Mouse (Mus musculus): ENCODE measurements around the gene Apoo. TPM values are rescaled to one million over a fixed set of nuclear protein-coding genes. Genes with fewer than 3 reads are reported as not detected.
"Not testable (repeated sequence)": the region's sequence is repeated elsewhere in the genome, so short reads cannot be mapped to it uniquely, and the experiment has no call there.

The Apoo gene
- 26.4 and 35.8 TPM in 2 replicates for total RNA-seq (2014; fragmentation: Nextera tagmentation)
- total RNA-seq (2017): 18.4 and 31.8 TPM in 2 replicates

DNA sequence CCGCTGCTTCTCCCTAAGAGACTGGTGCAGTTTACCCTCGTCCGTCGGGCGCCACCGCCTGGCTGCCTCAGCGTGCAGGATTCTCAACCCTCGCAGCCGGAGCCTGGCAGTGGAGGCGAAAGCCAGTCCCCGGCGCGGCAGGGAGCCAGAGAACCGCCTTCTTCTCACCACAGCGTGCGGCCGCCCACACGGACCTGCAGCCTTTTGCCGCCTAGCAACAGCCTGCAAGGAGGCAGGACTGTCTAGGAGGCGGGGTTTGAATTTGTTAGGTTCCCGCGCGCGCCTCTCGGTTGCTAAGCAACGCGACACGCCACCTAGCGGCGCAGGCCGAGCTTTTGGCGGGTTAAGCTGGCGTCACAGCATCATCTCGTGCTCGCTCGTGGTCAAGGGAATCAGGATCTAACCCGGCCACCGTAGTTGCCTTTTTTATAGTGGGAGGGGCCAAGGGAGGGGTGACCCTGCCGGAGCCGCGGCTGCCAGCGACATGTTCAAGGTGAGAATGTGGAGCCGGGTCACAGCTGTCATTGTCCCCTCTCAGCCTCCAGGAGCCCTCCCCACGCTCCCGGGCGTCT is at the start of gene Apoo, which contains the start of gene Fam90a1b:
Gene Apoo (plus strand): TSS at position 448 of the 572 bp plus-strand sequence.
Gene Fam90a1b (minus strand): TSS at position 108 of the 572 bp plus-strand sequence.
- peak; percentile 99 for ATAC-seq (replicated peaks; ENCODE audit: low FRiP score, low TSS enrichment, poor library complexity, severe bottlenecking)

DNA sequence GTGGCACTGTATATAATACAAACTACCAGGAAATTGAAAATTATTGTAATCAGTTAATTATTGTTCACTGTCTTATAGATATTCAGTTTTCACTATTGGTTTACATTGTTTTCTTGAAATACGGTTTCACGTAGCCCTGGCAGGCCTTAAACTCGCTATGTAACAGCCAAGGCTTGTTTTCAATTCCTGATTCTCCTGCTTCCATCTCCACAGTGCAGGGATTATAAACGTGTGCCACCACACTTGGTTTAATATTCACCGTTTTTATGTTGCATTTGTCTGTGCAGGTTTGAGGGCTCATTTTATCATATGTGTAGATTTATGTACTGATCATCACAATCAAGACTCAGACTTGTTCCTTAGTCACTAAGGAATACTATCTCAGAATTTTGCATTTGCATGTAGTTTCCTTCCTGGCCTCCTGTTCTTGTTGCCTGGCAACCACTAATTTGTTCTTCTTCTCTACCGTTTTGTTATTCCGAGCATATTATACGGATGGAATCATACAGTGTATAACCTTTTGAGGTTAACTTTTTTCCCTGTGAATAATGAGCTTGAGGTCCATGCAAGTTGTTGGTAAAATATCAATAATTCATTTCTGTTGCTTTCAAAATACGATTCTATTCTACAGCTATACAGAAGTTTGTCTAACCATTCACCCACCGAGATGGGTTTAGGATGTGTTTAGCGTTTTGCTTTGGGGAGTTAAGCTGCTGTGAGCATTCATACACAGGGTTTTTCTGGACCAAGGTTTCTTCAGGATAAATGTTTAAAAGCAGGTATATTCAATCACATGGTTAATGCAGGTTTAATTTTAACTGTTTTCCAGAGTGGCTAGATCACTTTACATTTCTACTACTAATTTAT is 45.6 kb upstream of the Apoo start:
- ATAC-seq (replicated peaks; ENCODE audit: low FRiP score, low TSS enrichment, poor library complexity, severe bottlenecking): no peak

DNA sequence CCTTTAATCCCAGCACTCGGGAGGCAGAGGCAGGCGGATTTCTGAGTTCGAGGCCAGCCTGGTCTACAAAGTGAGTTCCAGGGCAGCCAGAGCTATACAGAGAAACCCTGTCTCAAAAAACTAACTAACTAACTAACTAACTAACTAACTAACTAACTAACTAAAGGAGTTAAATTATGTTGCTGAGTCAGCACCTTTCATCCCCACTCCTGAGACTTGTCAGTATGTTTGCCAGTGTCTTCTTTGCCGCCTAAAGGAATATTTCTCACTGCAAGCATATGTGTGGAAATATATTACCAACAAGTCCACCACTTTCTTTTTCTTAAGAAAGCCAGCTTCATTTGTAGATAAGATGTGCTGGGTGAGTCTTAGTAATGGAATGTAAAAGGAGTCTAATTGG is 23.3 kb upstream of the Apoo start:
- ATAC-seq (replicated peaks; ENCODE audit: low FRiP score, low TSS enrichment, poor library complexity, severe bottlenecking): not testable (repeated sequence)

DNA sequence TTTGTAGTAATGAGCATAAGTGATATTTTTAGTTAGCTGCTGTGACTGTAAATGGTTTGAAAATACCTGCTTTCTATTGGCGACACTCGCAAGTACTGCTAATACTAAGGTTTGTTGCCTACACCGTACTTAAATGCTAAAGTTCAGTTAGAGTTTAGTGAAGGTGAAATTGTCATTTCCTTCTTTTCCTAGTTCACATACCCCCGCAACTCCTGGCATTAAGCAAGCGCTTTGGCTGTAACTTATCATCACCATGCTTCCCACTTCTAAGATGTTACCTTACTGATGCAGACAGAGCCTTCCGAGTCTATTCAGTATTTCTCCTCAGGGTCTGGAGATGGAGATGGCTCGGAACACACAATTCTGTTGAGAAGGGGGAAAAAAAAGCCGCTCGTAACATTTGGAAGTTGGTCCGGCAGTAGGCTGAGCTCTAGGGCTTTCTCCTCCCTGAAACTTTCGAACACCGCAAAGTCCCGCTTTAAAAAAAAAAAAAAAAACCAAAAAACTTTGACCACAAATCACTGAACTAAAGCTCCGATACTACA is 1.5 kb upstream of the Apoo start:
- ATAC-seq (replicated peaks; ENCODE audit: low FRiP score, low TSS enrichment, poor library complexity, severe bottlenecking): no peak

DNA sequence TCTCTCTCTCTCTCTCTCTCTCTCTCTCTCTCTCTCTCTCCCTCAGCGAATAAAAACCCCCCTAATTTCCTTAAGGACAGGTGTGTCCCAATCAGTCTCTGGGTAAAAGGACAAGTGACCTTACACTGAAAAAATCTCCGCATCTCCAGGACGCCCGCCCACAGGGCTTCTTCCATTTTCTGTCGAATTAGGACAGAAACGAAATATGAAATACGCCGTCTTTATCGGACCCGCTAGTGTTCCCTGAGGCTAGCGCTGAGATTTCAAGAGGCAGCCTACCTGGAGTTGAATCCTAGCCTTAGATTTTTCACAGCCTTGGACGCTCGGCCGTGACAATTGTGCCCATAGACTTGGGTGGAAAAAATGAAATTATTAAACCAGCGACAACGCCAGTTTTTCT is 888 bp upstream of the Apoo start:
- no peak for ATAC-seq (replicated peaks; ENCODE audit: low FRiP score, low TSS enrichment, poor library complexity, severe bottlenecking)

DNA sequence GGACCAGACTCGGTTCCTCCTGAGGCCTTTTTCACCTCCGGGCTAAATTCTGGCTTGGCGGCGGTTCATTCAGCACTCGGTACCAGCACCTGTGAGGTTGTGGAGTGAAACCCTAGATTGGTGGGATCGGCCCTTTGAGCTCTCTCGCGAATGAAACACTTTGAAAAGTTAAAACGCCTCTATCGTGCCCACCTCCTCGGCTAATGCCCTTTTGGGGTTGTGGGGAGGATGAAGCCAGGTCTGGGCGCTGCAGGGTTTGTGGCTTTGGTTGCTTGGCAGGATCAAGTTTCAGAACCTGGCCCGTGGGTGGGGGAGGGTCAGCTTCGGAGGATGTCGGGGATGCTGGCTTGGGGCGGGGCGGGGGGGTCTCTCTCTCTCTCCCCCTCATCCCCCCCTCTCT is 331 bp downstream of the Apoo start:
- no peak; the same call in 1 of the 2 replicates for ATAC-seq (replicated peaks; ENCODE audit: low FRiP score, low TSS enrichment, poor library complexity, severe bottlenecking)

DNA sequence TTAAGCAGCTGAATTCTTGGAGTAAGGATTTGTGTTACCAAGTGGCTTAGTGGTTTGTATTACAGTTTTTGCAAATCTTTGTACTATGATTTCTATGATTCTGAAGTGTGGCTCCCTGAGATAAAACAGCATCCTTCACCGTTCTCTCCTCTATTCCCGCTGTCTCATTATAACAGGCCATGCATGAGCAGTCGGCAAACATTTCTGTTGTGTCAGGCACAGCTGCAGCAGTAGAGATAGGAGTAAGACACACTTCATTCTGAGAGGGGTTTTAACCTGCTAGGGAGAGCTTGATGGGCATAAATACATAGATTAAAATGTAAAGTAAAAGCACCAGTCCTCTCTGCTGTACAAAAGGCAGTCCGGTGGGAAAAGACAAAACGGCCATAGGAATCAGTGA is 11.8 kb downstream of the Apoo start:
- peak; percentile 77 for ATAC-seq (replicated peaks; ENCODE audit: low FRiP score, low TSS enrichment, poor library complexity, severe bottlenecking)

DNA sequence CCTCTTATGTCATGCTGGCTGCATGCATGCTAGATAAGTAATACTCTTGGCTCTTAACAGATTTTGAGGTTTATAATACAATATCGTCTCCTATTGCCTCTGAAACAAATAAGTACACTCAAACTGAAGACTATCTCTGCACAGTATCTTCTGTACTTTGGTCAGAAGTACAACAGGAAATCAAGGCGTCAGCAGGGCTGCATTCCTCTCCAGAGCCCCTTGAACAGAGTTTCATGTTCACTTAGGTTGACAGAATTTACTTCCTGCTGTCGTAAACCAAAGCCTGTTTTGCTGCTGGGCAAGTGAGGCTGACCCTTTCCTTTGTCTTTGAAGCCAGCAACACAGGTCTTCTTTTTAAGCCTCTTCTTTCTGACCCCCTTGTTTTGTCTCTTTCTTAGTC is 42.1 kb downstream of the Apoo start:
- ATAC-seq (replicated peaks; ENCODE audit: low FRiP score, low TSS enrichment, poor library complexity, severe bottlenecking): no peak

DNA sequence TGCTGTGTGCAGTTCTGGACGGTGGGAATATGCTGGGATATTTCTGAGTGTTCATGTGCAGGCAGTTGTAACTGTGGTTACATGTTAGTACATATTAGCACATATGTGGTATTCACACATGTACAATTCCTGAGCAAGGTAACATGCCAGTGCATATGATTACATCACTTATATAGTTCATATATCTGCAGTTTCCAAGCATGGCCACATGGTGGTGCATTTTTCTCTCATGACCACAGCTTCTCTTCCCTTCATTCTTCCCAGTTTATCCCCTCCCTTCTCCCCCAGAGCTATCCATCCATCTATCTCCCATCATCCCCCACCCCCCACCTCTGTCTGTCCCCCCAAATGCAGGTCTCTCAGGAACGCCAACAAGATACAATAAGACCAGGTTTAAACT is 53.3 kb downstream of the Apoo start:
- ATAC-seq (replicated peaks; ENCODE audit: low FRiP score, low TSS enrichment, poor library complexity, severe bottlenecking): no peak

DNA sequence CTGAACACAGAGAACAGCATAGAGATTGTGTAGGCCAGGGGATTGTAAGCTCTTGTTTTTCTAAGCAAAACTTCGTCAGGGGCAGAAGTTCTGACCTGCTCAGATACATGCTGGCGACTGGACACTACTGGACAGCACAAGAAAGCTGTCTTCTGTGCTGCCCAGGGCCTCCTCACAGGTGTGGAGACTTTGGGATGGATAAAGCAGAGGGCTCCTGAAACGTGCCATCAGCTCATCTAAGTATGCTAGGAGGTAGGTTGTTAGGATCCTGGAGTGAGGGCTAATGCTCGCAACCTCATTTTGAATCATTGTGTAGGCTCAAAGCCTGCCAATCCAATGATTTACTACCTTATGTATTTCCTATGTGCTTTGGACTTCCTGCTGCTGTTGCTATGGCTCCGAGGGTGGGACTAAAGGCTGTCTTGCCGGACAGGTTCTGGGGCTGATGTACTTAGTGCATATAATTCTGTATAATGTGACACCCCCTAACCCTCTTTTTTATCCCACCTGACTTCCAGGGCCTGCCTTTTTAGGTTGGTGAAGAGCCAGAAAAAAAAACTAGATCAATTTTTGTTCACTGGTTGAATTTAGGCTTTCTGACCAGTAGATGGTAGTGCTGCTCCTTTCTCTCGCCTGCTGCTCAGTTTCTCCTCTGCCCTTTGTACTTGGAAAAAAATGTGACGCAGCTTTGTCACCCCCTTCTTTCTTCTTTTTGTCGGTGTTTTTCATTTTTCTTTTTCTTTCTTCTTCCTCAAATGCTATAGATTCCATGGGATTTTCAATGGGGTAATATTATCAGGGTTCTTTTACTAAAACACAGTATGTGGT is 64.8 kb downstream of the Apoo start:
- ATAC-seq (replicated peaks; ENCODE audit: low FRiP score, low TSS enrichment, poor library complexity, severe bottlenecking): no peak

DNA sequence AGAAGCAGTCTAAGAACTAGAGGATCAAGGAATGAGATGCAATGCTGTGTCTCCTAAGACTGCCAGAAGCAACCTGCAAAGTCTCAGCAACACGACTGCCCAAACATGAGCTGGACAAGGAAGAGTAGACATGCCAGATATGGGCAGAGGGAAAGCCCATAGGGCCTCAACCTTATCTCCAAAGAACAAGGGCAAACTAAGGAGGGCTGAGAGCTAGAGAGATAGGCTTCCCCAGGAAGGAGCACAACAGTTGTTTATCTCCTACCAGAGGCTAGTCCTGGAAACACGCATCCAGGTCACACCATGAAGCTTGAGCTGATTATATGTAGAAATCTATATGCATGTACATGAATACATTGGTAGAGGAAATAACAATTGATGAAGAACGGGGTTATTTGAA is 78.5 kb downstream of the Apoo start:
- peak; percentile 96 for ATAC-seq (replicated peaks; ENCODE audit: low FRiP score, low TSS enrichment, poor library complexity, severe bottlenecking)

DNA sequence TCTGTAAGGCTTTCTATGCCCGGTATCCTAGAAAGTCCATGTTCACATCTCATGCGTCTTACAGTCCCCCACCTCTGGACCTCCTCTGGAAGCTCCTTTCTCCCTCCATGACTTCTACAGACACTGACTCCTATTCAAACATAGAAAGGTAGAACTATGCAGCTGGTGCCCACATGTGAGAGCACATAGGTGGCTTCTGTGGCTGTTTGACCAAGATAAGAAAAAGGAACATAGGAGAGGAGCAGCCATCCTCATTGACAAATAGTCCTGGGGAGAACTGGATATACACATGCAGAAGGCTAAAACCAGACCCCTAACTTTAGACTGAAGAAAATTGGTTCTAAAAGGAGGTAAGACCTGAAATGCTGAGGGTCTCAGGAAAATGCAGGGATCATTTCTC is 79.1 kb downstream of the Apoo start:
- peak; percentile 58 for ATAC-seq (replicated peaks; ENCODE audit: low FRiP score, low TSS enrichment, poor library complexity, severe bottlenecking)

DNA sequence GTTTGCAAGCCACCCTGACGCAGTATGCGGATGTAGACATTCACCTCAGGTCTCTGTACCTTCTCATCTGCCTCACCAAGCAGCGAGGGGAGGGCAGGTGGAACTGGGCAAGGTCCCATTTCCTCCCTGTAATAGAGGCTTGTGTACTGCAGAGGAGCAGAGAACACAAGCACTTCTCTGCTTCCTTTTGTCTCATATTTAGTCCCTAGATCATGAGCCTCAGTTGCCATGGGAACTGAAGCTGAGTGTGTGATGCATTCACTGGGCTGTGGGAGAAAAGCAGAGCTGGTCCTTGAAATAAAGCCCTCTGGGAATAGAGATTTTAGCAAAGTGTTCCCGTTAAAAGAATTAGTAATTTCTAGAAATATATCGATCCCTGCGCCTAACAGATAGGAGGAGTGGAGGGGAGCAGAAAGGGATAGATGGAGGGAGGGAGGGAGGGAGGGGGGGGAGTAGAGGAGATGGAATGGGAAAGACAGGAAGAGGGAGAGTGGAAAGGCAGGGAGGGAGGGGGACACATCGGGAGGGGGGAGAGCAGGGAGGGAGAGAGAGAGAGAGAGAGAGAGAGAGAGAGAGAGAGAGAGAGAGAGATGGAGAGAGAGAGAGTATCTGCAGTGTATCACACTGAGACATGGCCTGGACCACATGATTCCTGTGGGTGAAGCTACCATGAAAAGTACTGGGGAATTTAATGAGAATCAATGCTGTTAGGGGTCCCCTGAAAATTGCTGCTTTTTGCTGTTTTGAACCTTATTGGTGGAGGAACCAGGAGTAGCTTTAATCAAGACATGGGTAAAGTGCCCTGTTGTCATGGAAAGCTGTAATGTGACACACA is 83.3 kb downstream of the Apoo start:
- not testable (repeated sequence) for ATAC-seq (replicated peaks; ENCODE audit: low FRiP score, low TSS enrichment, poor library complexity, severe bottlenecking)

DNA sequence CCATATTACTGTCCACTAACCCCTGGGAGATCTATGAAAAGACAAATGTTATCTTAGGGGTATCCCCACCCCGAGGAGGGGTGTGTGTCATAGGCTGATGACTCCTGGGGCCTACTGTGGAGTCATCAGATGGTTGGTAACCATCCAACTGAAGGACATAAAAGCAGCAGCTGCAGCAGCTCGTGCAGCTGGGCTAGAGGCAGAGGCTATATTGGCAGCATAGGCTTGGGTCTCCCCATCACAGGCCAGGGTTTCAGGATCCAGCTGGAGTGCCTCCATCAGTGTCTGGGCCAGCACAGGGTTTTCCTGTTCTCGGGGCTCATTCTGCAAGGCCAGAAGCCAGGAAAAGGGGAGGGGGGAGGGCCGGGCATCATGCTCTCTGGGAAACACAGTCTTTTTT is 92.4 kb downstream of the Apoo start:
- no peak for ATAC-seq (replicated peaks; ENCODE audit: low FRiP score, low TSS enrichment, poor library complexity, severe bottlenecking)

DNA sequence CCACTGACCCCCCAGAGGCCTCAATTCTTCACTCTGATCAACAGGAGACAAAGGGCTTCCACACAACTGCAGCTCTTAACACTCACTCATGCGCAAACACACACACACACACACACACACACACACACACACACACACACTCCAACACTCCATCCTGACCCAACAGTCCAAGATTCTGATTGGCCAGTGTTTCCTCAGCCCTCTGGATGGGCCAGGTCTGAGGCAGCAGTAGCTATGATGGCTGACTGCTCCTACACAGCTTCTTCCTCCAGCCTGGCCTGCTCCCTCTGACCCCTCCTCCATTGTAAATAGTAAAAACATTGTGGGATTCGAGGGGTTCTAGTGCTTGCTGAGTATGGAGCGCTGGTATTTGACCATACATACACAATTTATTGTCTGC is 94.6 kb downstream of the Apoo start:
- ATAC-seq (replicated peaks; ENCODE audit: low FRiP score, low TSS enrichment, poor library complexity, severe bottlenecking): not testable (repeated sequence)

DNA sequence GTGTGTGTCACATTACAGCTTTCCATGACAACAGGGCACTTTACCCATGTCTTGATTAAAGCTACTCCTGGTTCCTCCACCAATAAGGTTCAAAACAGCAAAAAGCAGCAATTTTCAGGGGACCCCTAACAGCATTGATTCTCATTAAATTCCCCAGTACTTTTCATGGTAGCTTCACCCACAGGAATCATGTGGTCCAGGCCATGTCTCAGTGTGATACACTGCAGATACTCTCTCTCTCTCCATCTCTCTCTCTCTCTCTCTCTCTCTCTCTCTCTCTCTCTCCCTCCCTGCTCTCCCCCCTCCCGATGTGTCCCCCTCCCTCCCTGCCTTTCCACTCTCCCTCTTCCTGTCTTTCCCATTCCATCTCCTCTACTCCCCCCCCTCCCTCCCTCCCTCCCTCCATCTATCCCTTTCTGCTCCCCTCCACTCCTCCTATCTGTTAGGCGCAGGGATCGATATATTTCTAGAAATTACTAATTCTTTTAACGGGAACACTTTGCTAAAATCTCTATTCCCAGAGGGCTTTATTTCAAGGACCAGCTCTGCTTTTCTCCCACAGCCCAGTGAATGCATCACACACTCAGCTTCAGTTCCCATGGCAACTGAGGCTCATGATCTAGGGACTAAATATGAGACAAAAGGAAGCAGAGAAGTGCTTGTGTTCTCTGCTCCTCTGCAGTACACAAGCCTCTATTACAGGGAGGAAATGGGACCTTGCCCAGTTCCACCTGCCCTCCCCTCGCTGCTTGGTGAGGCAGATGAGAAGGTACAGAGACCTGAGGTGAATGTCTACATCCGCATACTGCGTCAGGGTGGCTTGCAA is 95.9 kb downstream of the Apoo start:
- not testable (repeated sequence) for ATAC-seq (replicated peaks; ENCODE audit: low FRiP score, low TSS enrichment, poor library complexity, severe bottlenecking)
